In genomic region chr12:73544736-73545671, GRCm38 (mm10) we compare ENCODE assay signal across 8 mouse cellular contexts. TPM values are rescaled to one million over a fixed set of nuclear protein-coding genes. Genes with fewer than 3 reads are reported as not detected.
DNase-seq lines count a peak whose midpoint lies in the region; ATAC-seq and TF ChIP-seq lines count a peak whose summit lies in the region.

No protein-coding gene starts in this region.

- DNase-seq in embryo, embryonic 9.5 days (ENCODE audit: extremely low spot score) = peak; percentile 15
- DNase-seq in embryo, embryonic 10.5 days (ENCODE audit: low spot score) = no peak
- no peak for DNase-seq in thymus, adult 2 months
- no peak for DNase-seq in thymus, postnatal 10 days (ENCODE audit: low spot score in 2 of 2)
- no peak for DNase-seq in cerebellum, adult 9-10 months
- DNase-seq in left cerebral cortex, postnatal 25 days (ENCODE audit: low spot score in 2 of 2) = no peak
- no peak for DNase-seq in adrenal gland, postnatal 25 days

- intact Hi-C loops in left cerebral cortex, postnatal 25 days (cut with DNase I) = no loop called here

- H3K4me2 ChIP-seq in limb, embryonic 15.5 days = peak overlapping the region; percentile 83

- peaks cover 12% of the 10 kb centered on the region; the same call in 1 of the 2 replicates for H3K27me3 ChIP-seq in thymus, adult 2 months (ENCODE audit: control insufficient read depth, insufficient read depth, low read length)
- H3K27me3 ChIP-seq in limb, embryonic 15.5 days = peaks cover 63% of the 10 kb centered on the region

- peaks cover 11% of the 10 kb centered on the region for H3K4me1 ChIP-seq in thymus, adult 2 months (replicated peaks; ENCODE audit: control insufficient read depth, insufficient read depth, low read length)
- peaks cover 29% of the 10 kb centered on the region for H3K4me1 ChIP-seq in limb, embryonic 15.5 days

- no peaks in the 10 kb centered on the region for H3K36me3 ChIP-seq in thymus, adult 2 months (ENCODE audit: control insufficient read depth, insufficient read depth, low read length)
- H3K36me3 ChIP-seq in limb, embryonic 15.5 days = no peaks in the 10 kb centered on the region

- WGBS in thymus, adult 2 months = 28% methylated on average over 48 of the region's 48 CpGs
- WGBS in limb, embryonic 15.5 days = 13% methylated on average over 48 of the region's 48 CpGs

- TF ChIP-seq CTCF in thymus, adult 2 months (IDR thresholded peaks at IDR 0.05; ENCODE audit: borderline replicate concordance, control insufficient read depth, extremely low read depth, insufficient read depth, low read length, poor library complexity) = no peak

- TF ChIP-seq POLR2A in thymus, adult 2 months (IDR thresholded peaks at IDR 0.05; ENCODE audit: control insufficient read depth, extremely low read depth, insufficient read depth, low read length, poor library complexity) = no peak

- H3K4me3 ChIP-seq in thymus, adult 2 months (ENCODE audit: control insufficient read depth, insufficient read depth, low read length) = peak overlapping the region; percentile 40
- H3K4me3 ChIP-seq in limb, embryonic 15.5 days = peak overlapping the region; percentile 53

- H3K27ac ChIP-seq in thymus, adult 2 months (ENCODE audit: control insufficient read depth, insufficient read depth, low read length) = no peak overlapping the region
- peak overlapping the region; percentile 79 for H3K27ac ChIP-seq in limb, embryonic 15.5 days

- no peaks in the 10 kb centered on the region for H3K9me3 ChIP-seq in limb, embryonic 15.5 days

- ATAC-seq in limb, embryonic 15.5 days (ENCODE audit: insufficient number of reproducible peaks, low FRiP score, low TSS enrichment, low read depth) = no peak

- peak overlapping the region; percentile 60 for H3K9ac ChIP-seq in limb, embryonic 15.5 days

RNA-seq across cellular contexts. Expression of gene Tmem30b, which starts 1.2 kb away (rescaled TPM):
- 4.1 and 4.3 TPM in 2 replicates for polyA plus RNA-seq in thymus, adult 2 months (2012; rRNA removed)
- 16.8 and 19.1 TPM in 2 replicates for polyA plus RNA-seq in limb, embryonic 15.5 days (2015; fragmentation: Nextera tagmentation; extraction: Ambion mirVana)
- total RNA-seq in left cerebral cortex, postnatal 25 days (2021) = not detected
- 0.38 TPM in 1 of 2 replicates, not detected in the other for total RNA-seq in adrenal gland, postnatal 25 days (2021)

RNA-seq across cellular contexts. Expression of gene Prkch, which starts 39.6 kb away (rescaled TPM):
- polyA plus RNA-seq in thymus, adult 2 months (2012; rRNA removed) = 43.1 and 45.5 TPM in 2 replicates
- 17.3 and 18.2 TPM in 2 replicates for polyA plus RNA-seq in limb, embryonic 15.5 days (2015; fragmentation: Nextera tagmentation; extraction: Ambion mirVana)
- total RNA-seq in left cerebral cortex, postnatal 25 days (2021) = 1 to 10 TPM; 3.5 to 9.3 TPM
- 13.6 and 15.2 TPM in 2 replicates for total RNA-seq in adrenal gland, postnatal 25 days (2021)
